Mouse (Mus musculus) small intestine, adult 2 months (tissue): Measurements from ENCODE around the gene Enc1. TPM values are rescaled to one million over a fixed set of nuclear protein-coding genes. Genes with fewer than 3 reads are reported as not detected.

ENCODE experiments used
- H3K27ac ChIP-seq: fragments of 200-500 bp; 2 replicates; pipeline ENCODE4 v1.5.1; 2012; ENCODE audit warnings: low read depth, low read length, control low read depth, inconsistent platforms; ENCODE audit not compliant: insufficient read depth
- H3K27me3 ChIP-seq: fragments of 200-500 bp; 2 replicates; pipeline ENCODE4 v1.6.1; 2012; ENCODE audit warnings: mild to moderate bottlenecking, moderate library complexity, low read length, inconsistent platforms; ENCODE audit not compliant: control insufficient read depth, insufficient read depth
- H3K36me3 ChIP-seq: fragments of 200-500 bp; 2 replicates; pipeline ENCODE4 v1.6.1; 2012; ENCODE audit warnings: mild to moderate bottlenecking, low read length, control low read depth, inconsistent platforms; ENCODE audit not compliant: control insufficient read depth, insufficient read depth
- H3K4me1 ChIP-seq: fragments of 200-500 bp; 2 replicates; pipeline ENCODE4 v1.6.1; 2012; ENCODE audit warnings: low read length, inconsistent platforms, mixed read lengths; ENCODE audit not compliant: control insufficient read depth, insufficient read depth, insufficient read length
- H3K4me3 ChIP-seq: fragments of 200-500 bp; 2 replicates; pipeline ENCODE4 v1.5.1; 2012; ENCODE audit warnings: low read depth, mild to moderate bottlenecking, control low read depth, inconsistent platforms, low read length, moderate library complexity
- CTCF ChIP-seq: fragments of 200-500 bp; IDR thresholded peaks from 2 replicates; pipeline ENCODE4 v1.5.1; 2012; ENCODE audit warnings: low read depth, mild to moderate bottlenecking, control low read depth, inconsistent platforms, low read length, moderate library complexity, mixed read lengths; ENCODE audit not compliant: insufficient replicate concordance, insufficient read length; ENCODE audit errors: extremely low read depth
- POLR2A ChIP-seq: fragments of 200-500 bp; IDR thresholded peaks from 2 replicates; pipeline ENCODE4 v1.6.1; 2012; ENCODE audit warnings: low read depth, mild to moderate bottlenecking, control low read depth, inconsistent platforms, low read length, moderate library complexity
- WGBS: fragments of 180-500 bp; shearing (Covaris S2); methylation state at CpG from one replicate; pipeline ENCODE4 v1.1.7; 2018; 5-methylcytosine and 5-hydroxymethylcytosine counted together
- polyA plus RNA-seq: library from polyadenylated mRNA; depleted of rRNA; stranded (reverse); fragments of >200 nt; gene quantifications from 2 replicates; pipeline ENCODE4 v1.2.3, GENCODE M21; 2012

Gene Enc1
- polyA plus RNA-seq, 1 experiment = 4.6 TPM

DNA sequence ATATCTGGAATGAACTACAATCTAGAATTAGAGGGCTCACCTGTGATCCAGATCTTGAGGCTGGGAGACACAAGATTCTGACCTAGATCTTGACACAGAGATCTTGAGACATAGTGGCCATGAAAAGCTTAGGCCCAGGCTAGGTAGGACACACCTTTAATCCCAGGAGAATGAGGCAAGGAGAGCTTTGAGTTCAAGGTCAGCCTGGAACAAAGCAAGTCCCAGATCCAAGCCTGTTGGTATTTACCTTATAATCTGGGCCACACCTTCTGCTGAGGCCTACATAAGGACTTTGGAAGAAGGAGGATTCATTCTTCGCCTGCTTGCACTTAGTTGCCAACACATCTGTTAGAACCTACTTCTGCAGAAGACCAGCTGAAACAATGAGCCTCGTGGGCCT is 41.8 kb upstream of the Enc1 start:
- no peaks in the 10 kb centered on the region for H3K36me3 ChIP-seq
- peaks cover 13% of the 10 kb centered on the region for H3K4me1 ChIP-seq
- H3K27me3 ChIP-seq = no peaks in the 10 kb centered on the region
- 44% methylated on average over 2 of the region's 2 CpGs for WGBS
- no peak overlapping the region for H3K4me3 ChIP-seq
- TF ChIP-seq POLR2A (no peak), CTCF (no peak)
- no peak overlapping the region for H3K27ac ChIP-seq

GRCm38 (mm10) chr13:97201076-97201475 is 39.8 kb upstream of the Enc1 start:
- Histone ChIP-seq H3K4me1 (peaks cover 15% of the 10 kb centered on the region), H3K4me3 (no peak overlapping the region), H3K27ac (no peak overlapping the region), H3K27me3 (no peaks in the 10 kb centered on the region), H3K36me3 (no peaks in the 10 kb centered on the region)
- TF ChIP-seq CTCF (no peak), POLR2A (no peak)
- WGBS = 71% methylated on average over 7 of the region's 7 CpGs

- Histone ChIP-seq H3K27me3 (no peaks in the 10 kb centered on the region), H3K36me3 (no peaks in the 10 kb centered on the region), H3K4me3 (no peak overlapping the region), H3K27ac (no peak overlapping the region), H3K4me1 (peaks cover 15% of the 10 kb centered on the region)
- WGBS = 24% methylated on average over 4 of the region's 4 CpGs
- TF ChIP-seq POLR2A (no peak), CTCF (no peak)
Measured at GRCm38 (mm10) chr13:97201896-97202295, 39.0 kb upstream of the Enc1 start.

DNA sequence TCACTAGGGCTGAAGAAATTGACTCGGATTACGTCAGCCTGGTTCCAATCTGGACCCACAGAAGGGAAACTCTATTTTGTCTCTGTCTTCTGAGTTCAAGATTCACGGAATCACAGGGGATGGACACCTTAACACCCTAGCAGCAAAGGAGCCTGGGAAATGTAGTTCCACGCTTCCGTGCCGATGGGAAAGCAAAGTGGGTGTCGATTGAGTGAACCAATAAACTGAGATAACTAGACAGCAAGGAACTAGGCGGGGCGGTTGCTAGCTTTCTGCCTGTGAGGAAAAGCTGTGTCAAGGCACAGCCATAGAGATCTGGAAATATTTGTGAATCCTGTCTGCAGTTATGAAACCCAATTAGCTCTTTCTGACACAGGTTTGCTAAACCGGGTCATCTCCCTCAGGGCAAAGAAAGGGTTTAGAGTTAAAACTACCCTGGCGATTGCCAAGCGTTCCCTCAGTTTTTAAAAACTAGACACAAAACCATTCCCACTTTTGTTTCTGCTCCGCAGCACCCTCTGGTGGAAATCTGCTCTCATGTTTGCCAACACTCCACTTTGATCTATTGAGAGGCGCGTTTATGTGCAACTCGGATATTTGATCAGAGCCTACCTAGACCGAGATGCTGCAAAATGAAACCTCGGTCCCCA is 35.7 kb upstream of the Enc1 start:
- H3K27ac ChIP-seq = peak overlapping the region; percentile 86
- H3K27me3 ChIP-seq = no peaks in the 10 kb centered on the region
- 2% methylated on average over 18 of the region's 18 CpGs for WGBS
- H3K4me3 ChIP-seq = peak overlapping the region; percentile 2; the same call in 1 of the 2 replicates
- TF ChIP-seq POLR2A (no peak), CTCF (no peak)
- no peaks in the 10 kb centered on the region for H3K36me3 ChIP-seq
- peaks cover 18% of the 10 kb centered on the region; the same call in 1 of the 2 replicates for H3K4me1 ChIP-seq

GRCm38 (mm10) chr13:97206046-97206445 is 34.9 kb upstream of the Enc1 start:
- 85% methylated on average over 2 of the region's 2 CpGs for WGBS
- H3K27ac ChIP-seq = no peak overlapping the region
- no peak overlapping the region for H3K4me3 ChIP-seq
- TF ChIP-seq CTCF = no peak
- TF ChIP-seq POLR2A = no peak
- no peaks in the 10 kb centered on the region for H3K36me3 ChIP-seq
- H3K27me3 ChIP-seq = no peaks in the 10 kb centered on the region
- H3K4me1 ChIP-seq = peaks cover 18% of the 10 kb centered on the region; the same call in 1 of the 2 replicates

GRCm38 (mm10) chr13:97207472-97208111 is 33.3 kb upstream of the Enc1 start:
- peaks cover 16% of the 10 kb centered on the region; the same call in 1 of the 2 replicates for H3K4me1 ChIP-seq
- no peak overlapping the region for H3K4me3 ChIP-seq
- no peak overlapping the region for H3K27ac ChIP-seq
- H3K27me3 ChIP-seq = no peaks in the 10 kb centered on the region
- WGBS = 52% methylated on average over 7 of the region's 7 CpGs
- no peak for TF ChIP-seq POLR2A
- no peak for TF ChIP-seq CTCF
- no peaks in the 10 kb centered on the region for H3K36me3 ChIP-seq

DNA sequence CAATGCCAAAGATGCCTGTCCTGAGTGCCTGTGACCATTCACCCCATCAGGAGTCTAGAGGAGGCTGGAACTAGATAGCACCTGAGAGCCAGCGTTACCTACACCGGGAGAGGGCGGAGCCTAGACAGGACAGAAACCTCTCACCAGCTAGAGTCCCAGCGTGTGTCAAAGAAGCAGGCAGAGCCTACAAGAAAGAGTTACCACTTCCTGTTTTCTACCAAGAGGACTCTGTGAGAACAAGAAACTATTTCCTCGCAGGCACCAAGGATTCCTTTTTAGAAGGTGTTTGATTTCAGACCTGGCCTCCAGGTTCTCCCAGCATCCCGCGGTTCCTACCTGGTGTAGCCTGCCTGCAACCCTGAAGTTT is 32.8 kb upstream of the Enc1 start:
- no peak overlapping the region for H3K4me3 ChIP-seq
- 0 out of 2 replicates have a peak overlapping the region, but pooled peaks have one; percentile 32 for H3K27ac ChIP-seq

More for the DNA sequence above, 32.8 kb upstream of the Enc1 start:
- Histone ChIP-seq H3K36me3 (no peaks in the 10 kb centered on the region), H3K4me1 (peaks cover 16% of the 10 kb centered on the region; the same call in 1 of the 2 replicates), H3K27me3 (no peaks in the 10 kb centered on the region)
- WGBS = 39% methylated on average over 7 of the region's 7 CpGs
- TF ChIP-seq CTCF (no peak), POLR2A (no peak)
